Mouse (Mus musculus) intestine, postnatal 0 days (tissue): Measurements from ENCODE around the gene Ints7. TPM values are rescaled to one million over a fixed set of nuclear protein-coding genes. Genes with fewer than 3 reads are reported as not detected.
A peak's percentile ranks its signal among the peaks of the same experiment; 100 is the strongest.

Experiments
- ATAC-seq: fragments of 200-750 bp; cut with Nextera tagmentation; 2 replicates; pipeline ENCODE4 v1.8.0; 2017; ENCODE audit warnings: mild to moderate bottlenecking, moderate TSS enrichment, moderate library complexity
- H3K27ac ChIP-seq: fragments of 300-500 bp; sonication (generic); 2 replicates; pipeline ENCODE4 v1.5.1; 2014; ENCODE audit warnings: mild to moderate bottlenecking, low read depth, low read length, moderate library complexity
- H3K27me3 ChIP-seq: fragments of 300-500 bp; sonication (generic); replicated peaks from 2 replicates; pipeline ENCODE4 v1.6.1; 2014; ENCODE audit warnings: low read length, mixed read lengths; ENCODE audit not compliant: control insufficient read depth, insufficient read depth
- H3K36me3 ChIP-seq: fragments of 300-500 bp; sonication (generic); 2 replicates; pipeline ENCODE4 v1.6.1; 2014; ENCODE audit warnings: mild to moderate bottlenecking, moderate library complexity; ENCODE audit not compliant: control insufficient read depth, insufficient read depth
- H3K4me1 ChIP-seq: fragments of 300-500 bp; sonication (generic); replicated peaks from 2 replicates; pipeline ENCODE4 v1.6.1; 2014; ENCODE audit warnings: antibody characterized with exemption, low read length, mixed read lengths; ENCODE audit not compliant: control insufficient read depth, insufficient read depth
- H3K4me2 ChIP-seq: fragments of 300-500 bp; sonication (generic); replicated peaks from 2 replicates; pipeline ENCODE4 v1.6.1; 2014; ENCODE audit warnings: low read depth, mild to moderate bottlenecking, moderate library complexity
- H3K4me3 ChIP-seq: fragments of 300-500 bp; sonication (generic); 2 replicates; pipeline ENCODE4 v1.5.1; 2014; ENCODE audit warnings: low read depth, low read length
- H3K9ac ChIP-seq: fragments of 300-500 bp; sonication (generic); 2 replicates; pipeline ENCODE4 v1.6.1; 2014; ENCODE audit warnings: mild to moderate bottlenecking, low read depth, low read length
- H3K9me3 ChIP-seq: fragments of 300-500 bp; sonication (generic); 2 replicates; pipeline ENCODE4 v1.6.1; 2016; ENCODE audit warnings: mixed run types; ENCODE audit not compliant: control insufficient read depth
- CTCF ChIP-seq: sonication (generic); IDR thresholded peaks from 2 replicates; pipeline ENCODE4 v1.5.1; 2016; ENCODE audit warnings: low read depth, mild to moderate bottlenecking, control low read depth, antibody characterized with exemption, moderate library complexity
- WGBS: fragments of 180-500 bp; shearing (Covaris S2); extraction: QIAGEN DNeasy Blood & Tissue Kit; methylation state at CpG from one replicate; pipeline ENCODE4 v1.1.7; 2014; 5-methylcytosine and 5-hydroxymethylcytosine counted together
- polyA plus RNA-seq: library from polyadenylated mRNA; unstranded; fragments of >200 nt; fragmentation: Nextera tagmentation; extraction: Ambion mirVana; gene quantifications from 2 replicates; pipeline ENCODE4 v1.2.1, GENCODE M21; 2015

Gene Ints7
- polyA plus RNA-seq, result 11.2 and 11.4 TPM in 2 replicates

DNA sequence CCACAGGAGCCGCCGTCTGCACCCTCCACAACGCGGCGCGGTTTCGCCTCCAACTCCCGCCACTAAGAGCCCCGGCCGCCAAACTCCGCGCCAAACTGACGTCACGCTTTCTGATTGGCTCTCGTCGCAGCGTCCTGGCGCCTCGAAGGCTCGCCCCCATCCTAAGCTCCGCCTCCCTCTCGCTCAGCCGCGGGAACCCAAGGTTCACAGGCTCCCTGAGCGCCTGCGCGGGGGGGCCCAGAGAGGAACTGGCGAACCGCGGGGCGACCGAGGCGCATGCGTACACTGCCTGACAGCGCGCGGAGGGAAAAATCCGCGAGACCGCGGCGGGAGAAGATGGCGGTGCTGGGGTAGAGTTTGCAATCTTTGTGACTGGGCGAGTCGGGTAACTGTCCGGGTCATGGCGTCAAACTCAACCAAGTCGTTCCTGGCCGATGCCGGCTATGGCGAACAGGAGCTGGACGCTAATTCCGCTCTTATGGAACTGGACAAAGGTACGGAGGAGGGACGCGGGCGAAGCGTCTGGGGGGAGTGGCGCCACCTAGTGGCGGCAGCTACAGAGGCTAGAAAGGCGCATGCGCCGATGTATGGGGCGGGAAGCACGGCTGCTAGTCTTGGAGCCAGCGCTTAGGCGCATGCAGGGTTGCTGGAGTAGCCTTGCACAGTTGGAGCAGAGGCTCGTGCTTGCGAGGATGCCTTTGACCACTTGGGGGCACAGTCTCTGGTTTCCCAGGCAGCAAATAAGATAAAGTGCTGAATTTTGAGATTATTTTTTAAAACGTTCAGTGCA lies at the start of gene Ints7, which contains the start of gene Dtl:
Gene Ints7 (plus strand): TSS at position 179 of the 790 bp plus-strand sequence.
Gene Dtl (minus strand): TSS at position 87 of the 790 bp plus-strand sequence.
- peak within 1 kb of the TSS; percentile 84 for H3K4me2 ChIP-seq
- peak within 1 kb of the TSS; percentile 76 for H3K27ac ChIP-seq
- TF ChIP-seq CTCF, result peak; percentile 99
- peaks cover 15% of the 10 kb centered on the region; the same call in 1 of the 2 replicates for H3K4me1 ChIP-seq
- under 1% methylated on average over 70 of the region's 70 CpGs for WGBS
- H3K9ac ChIP-seq, result peak within 1 kb of the TSS; percentile 73
- ATAC-seq, result peak; percentile 99
- no peaks in the 10 kb centered on the region for H3K9me3 ChIP-seq
- H3K36me3 ChIP-seq, result no peaks in the 10 kb centered on the region
- H3K4me3 ChIP-seq, result peak within 1 kb of the TSS; percentile 98
- H3K27me3 ChIP-seq, result no peaks in the 10 kb centered on the region

DNA sequence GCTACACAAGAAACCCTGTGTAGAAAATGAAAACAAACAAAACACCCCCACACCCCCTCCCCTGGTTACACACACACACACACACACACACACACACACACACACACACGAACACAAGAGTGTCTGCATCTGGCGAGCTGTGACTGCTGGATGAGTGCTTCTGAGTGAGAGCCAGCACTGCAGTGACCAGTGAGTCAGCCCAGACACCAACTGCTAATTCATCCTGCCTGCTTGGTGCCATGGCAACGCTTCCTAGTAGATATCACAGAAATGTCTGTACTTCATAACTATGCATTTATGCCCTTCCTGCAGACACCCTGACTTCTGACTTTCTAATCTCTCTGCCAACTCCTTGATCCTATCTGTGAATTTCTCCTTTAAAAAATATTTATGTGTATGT lies 48.3 kb upstream of the Ints7 start:
- H3K4me3 ChIP-seq, result no peak overlapping the region
- no peak for TF ChIP-seq CTCF
- H3K9ac ChIP-seq, result no peak overlapping the region
- no peaks in the 10 kb centered on the region for H3K27me3 ChIP-seq
- no peaks in the 10 kb centered on the region for H3K4me1 ChIP-seq
- ATAC-seq, result no peak
- H3K4me2 ChIP-seq, result no peak overlapping the region
- no peaks in the 10 kb centered on the region for H3K36me3 ChIP-seq
- 62% methylated on average over 3 of the region's 3 CpGs for WGBS
- H3K27ac ChIP-seq, result no peak overlapping the region
- H3K9me3 ChIP-seq, result no peaks in the 10 kb centered on the region

DNA sequence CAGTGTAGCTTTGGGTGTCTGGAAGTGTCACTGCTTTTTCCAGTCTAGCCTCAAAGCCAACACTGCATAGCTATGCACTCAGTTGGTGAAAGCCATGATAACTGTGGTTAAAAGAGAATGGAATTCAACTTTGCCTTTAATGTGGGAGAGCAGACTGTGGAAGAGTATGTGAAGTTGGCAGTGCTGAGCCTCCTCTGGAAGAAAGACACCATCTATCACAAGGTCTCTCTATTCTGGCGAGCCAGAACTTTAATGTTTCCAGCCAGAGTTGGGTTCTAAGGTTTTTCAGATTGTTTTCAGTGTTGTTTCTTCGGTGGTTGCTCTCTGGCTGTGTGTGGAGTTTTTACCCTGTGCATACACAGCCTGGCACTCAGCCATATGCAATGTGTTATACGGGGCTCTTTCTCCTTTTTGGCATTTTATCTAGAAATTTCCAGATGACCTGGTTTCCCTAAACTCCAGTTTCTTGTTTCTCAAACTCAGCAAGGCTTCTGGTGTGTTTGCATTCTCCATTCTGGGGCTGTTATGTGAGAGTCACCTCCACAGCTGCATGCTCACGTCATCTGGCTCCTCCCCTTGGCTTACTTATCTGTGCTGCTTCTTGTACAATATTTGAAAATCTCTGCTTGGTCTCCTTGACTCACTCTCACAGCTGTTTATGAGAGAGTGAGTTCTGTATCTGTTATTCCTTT lies 47.4 kb upstream of the Ints7 start:
- H3K4me1 ChIP-seq, result no peaks in the 10 kb centered on the region
- H3K36me3 ChIP-seq, result no peaks in the 10 kb centered on the region
- H3K27ac ChIP-seq, result no peak overlapping the region
- no peak overlapping the region for H3K9ac ChIP-seq
- H3K4me3 ChIP-seq, result no peak overlapping the region
- no peak overlapping the region for H3K4me2 ChIP-seq
- 51% methylated on average over 4 of the region's 4 CpGs for WGBS
- H3K9me3 ChIP-seq, result no peaks in the 10 kb centered on the region
- ATAC-seq, result no peak
- TF ChIP-seq CTCF, result no peak
- H3K27me3 ChIP-seq, result no peaks in the 10 kb centered on the region

DNA sequence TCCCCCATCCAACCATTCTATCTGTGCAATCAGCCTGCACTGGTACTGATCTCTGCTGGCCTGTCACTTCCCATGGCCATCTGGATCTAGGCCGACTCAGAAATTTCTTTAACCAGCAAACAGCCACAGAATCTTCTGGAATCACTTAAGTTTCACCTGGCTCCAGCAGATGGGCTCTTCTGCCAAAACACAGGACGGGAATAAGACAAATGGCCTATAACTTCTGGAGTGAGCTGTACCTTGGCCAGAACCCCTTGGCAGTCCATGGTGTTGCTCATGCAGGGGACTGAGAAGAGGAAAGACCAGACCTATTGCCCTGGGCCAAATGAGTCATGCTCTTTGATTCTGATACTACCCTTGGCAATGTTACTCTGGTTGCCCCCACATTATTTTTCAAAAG lies 46.0 kb upstream of the Ints7 start:
- whole genome bisulfite sequencing, result 85% methylated on average over 2 of the region's 2 CpGs
- Histone ChIP-seq H3K27me3 (no peaks in the 10 kb centered on the region), H3K27ac (no peak overlapping the region), H3K36me3 (no peaks in the 10 kb centered on the region), H3K9ac (no peak overlapping the region), H3K4me3 (no peak overlapping the region), H3K9me3 (no peaks in the 10 kb centered on the region), H3K4me2 (no peak overlapping the region), H3K4me1 (no peaks in the 10 kb centered on the region)
- ATAC-seq, result no peak
- no peak for TF ChIP-seq CTCF

DNA sequence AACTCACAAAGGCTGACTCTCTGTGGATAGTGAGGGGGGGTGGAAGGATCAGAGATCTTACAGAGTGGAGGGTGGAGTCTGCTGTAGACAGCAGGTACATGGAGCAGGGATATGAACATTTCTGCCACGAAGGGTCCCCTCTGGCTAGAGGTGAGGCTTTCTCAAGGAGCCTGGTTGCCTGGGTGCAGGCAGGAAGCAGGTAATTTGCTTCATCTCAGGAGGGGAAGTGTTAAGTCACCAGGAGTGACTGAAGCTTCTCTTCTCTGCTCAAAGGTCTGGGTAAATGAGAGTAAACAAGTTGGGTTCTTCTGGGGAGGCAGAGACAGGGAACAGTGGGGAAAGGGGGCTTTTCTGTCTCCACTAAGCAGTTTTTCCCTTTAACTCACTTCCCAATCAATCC lies 44.4 kb upstream of the Ints7 start:
- no peak overlapping the region for H3K4me3 ChIP-seq
- no peak overlapping the region for H3K9ac ChIP-seq
- TF ChIP-seq CTCF, result no peak
- ATAC-seq, result no peak
- 33% methylated on average over 1 of the region's 1 CpGs for WGBS
- H3K4me2 ChIP-seq, result no peak overlapping the region
- no peak overlapping the region for H3K27ac ChIP-seq
- H3K9me3 ChIP-seq, result no peaks in the 10 kb centered on the region
- H3K4me1 ChIP-seq, result no peaks in the 10 kb centered on the region
- no peaks in the 10 kb centered on the region for H3K27me3 ChIP-seq
- H3K36me3 ChIP-seq, result no peaks in the 10 kb centered on the region

DNA sequence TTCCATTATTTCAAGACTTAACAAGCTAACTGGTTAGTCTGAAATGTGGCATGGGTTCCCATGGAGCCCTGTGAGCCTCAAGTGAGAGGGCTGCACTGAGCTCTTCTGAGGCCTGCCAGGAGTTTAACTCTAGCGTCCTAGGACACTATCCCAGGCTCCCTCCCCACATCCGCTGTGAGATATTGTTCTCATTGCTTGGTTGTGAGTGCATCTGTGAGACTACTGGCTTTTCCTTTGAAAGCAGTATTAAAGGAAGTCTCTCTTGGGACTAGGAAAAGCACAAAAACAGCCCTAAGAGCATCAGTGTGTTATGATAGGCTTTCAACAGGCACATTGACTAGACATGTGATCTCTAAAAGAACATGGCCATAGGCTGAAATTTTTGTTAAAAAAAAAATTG lies 40.5 kb upstream of the Ints7 start:
- 66% methylated on average over 2 of the region's 2 CpGs for WGBS

More for the DNA sequence above, 40.5 kb upstream of the Ints7 start:
- Histone ChIP-seq H3K4me1 (no peaks in the 10 kb centered on the region), H3K27me3 (no peaks in the 10 kb centered on the region), H3K9ac (no peak overlapping the region), H3K9me3 (no peaks in the 10 kb centered on the region), H3K4me3 (no peak overlapping the region), H3K36me3 (no peaks in the 10 kb centered on the region), H3K4me2 (no peak overlapping the region), H3K27ac (no peak overlapping the region)
- no peak for ATAC-seq
- TF ChIP-seq CTCF, result no peak
